Mouse (Mus musculus) monocyte, adult 5-6 weeks (primary cell): ENCODE results near the gene Btnl2. TPM values are rescaled to one million over a fixed set of nuclear protein-coding genes. Genes with fewer than 3 reads are reported as not detected.

Source experiments
- ATAC-seq: fragments of 153-309, 156-312 bp; replicated peaks from 2 replicates; pipeline ENCODE4 v1.8.0; 2017; ENCODE audit warnings: mild to moderate bottlenecking; ENCODE audit not compliant: low TSS enrichment, insufficient number of reproducible peaks, severe bottlenecking, poor library complexity, low FRiP score
- total RNA-seq: library from RNA; stranded (forward); fragments of 200-1000, 200-491, 200-594 nt; gene quantifications from 3 replicates; pipeline ENCODE4 v1.2.3, GENCODE M21; 2017

Gene Btnl2
- total RNA-seq, 1 experiment from 2014 or later: 0.76 TPM

DNA sequence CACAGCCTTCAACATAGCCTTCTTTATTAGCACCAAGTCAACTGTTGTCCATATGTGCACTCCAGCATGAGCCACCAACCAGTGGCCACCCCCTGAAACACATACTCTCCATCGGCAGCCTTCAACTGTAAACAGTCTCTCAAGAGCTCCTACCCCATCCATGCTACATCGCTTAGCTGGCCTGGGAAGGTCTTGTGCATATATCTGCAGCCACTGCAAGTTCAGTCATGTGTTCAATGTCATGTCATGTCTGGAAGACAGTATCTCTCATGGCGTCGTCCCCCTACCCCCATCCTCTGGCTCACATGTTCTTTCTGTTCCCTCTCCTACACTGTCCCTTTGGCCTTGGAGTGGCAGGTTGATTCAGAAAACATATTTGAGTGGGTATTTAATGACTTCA is 9.7 kb upstream of the Btnl2 start:
- ATAC-seq: no peak

DNA sequence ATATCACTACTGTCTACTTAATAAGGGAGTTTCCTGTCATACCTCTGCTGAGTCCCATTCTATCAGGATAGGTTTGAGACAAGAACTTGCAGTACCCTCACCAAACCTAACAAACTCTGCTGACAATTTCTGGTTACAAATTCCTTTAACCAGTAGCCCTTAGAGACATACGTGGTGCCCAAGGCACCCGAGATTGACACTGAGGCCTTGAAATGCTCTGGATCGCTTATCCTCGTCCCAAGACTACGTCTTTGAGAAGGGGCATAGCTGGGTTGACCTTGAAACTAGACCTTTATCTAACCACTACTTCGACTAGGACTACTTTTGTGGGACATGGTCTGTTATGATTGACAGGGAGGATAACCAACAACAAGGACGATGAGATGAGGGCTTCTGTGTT is 9.1 kb upstream of the Btnl2 start:
- no peak for ATAC-seq

DNA sequence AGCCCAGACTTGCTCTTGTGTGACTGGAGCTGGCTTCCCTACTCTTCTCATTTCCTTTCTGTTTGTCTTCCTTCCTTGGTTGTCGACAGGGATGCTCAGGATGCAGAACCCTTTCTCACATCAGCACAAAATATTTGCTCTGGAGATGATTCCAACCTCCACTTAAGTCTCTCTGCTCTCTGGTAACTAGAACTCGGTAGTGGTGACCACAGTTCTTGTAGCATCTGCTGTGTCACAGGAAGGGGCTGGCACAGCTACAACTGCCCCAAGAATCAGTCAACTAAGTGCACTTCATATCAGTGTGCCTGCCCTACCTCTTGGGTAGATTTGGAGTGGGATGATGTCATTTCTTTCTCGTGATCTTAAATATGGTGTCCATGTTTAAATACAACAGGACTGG is 8.6 kb upstream of the Btnl2 start:
- ATAC-seq: no peak

DNA sequence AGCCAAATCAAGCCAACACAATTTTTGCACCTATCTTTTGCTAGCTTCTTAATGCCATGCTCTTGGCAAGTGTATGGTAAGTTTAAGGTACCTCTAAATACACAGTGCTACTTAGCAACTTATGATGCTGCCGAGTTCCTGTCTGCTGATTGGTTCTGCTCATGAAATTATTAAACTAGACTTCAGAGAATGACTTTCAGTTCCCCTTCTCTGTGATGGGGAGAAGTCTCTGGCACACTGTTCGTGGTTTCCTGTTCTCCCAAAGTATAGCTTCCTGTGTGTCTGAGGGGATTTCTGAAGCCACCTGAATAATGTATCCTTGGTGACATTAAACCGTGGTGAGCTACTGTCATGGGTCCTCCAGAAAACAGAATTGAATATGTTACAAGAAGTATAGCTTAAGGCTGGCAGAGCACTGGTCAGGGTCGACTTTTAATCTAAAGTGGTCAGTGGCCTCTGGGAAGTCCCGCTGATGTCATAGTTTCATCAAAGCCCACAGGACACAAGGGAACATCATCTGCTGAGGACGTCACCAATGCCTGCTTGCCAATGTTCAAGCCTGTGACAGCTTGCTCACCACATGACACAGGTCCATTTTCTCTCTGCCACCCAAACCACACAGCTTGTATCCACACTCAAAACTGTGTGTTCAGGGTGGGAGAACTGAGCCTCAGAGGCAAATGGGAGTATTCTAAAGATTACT is 6.9 kb upstream of the Btnl2 start:
- ATAC-seq: peak; percentile 87

DNA sequence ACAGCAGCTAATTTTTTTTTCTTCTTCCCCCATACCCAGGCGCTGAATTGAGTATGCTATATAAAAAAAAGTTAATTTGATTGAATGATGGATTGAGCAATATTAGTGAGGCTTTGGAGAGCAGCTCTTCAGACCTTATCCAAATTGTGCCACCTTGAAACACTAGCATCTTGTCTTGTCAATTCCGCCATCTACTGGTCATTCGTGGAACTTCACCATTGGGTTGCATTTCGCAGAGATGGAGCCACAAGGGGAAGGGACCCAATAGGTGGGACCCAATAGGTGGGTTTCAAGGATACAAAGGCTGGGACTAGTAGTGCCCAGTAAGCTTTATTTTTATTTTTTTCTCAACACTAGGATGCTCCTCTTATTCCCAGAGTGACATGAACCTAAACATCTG is 5.2 kb upstream of the Btnl2 start:
- ATAC-seq: peak; percentile 65

DNA sequence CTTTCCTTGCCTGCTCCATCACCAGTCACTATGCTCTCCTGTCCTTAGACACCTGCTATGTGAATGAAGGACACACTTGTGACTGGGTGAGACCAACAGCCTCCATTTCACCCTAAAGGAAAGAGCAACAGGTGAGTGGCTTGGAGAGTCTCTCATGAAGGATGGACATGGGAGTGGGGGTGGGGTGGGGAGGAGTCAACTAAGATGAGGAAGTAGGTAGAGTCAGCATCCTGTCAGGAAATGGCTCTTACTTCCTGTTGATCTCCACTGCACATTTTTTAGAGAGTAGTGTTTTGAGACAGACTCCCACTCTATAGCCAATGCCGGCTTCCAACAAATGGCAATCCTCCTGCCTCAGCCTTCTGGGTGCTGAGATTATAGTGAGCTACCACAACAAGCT is 318 bp downstream of the Btnl2 start:
- peak; percentile 76 for ATAC-seq

DNA sequence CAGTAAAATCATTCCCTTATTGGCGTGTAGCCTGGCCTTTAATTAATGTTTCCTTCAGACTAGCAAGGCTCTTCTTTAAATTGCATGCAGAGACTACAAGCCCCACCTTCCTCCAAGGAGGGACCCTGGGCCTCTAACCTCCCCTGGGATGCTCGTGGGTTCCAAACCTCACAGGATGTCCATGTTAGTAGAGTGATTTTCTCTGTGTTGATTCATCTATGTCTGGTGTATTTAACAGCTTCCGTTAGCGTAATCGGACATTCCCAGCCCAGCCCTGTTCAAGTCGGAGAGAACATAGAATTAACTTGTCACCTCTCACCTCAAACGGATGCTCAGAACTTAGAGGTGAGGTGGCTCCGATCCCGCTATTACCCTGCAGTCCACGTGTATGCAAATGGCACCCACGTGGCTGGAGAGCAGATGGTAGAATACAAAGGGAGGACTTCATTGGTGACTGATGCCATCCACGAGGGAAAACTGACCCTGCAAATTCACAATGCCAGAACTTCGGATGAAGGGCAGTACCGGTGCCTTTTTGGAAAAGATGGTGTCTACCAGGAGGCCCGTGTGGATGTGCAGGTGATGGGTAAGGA is 8.4 kb downstream of the Btnl2 start:
- no peak for ATAC-seq

DNA sequence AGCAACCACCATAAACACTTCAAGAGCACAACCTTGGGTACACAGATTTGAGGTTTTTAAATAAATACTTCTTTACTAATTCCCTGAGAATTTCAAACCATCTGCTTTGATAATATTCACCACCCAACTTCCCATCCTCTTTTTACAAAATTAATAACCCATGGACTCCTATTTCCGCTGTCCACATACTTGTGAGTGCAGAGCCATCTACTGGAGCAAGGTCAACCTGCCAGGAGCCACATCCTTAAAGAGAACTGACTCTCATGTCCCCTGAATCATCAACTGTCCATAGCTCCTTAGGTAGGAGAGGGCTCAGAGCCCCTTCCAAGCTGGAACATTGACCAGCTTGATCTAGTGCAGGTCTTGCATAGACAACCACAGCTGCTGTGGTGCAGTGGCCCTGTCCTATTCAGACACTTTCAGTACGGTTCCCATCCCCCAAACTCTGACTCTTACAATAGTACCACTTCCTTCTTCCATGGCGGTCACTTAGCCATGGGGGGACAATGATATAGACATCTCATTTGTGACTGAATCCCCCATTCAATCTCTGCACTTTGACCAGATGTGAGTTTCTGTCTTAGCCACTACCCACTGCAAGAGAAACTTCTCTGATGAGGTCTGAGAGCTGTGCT is 9.2 kb downstream of the Btnl2 start:
- ATAC-seq: no peak

DNA sequence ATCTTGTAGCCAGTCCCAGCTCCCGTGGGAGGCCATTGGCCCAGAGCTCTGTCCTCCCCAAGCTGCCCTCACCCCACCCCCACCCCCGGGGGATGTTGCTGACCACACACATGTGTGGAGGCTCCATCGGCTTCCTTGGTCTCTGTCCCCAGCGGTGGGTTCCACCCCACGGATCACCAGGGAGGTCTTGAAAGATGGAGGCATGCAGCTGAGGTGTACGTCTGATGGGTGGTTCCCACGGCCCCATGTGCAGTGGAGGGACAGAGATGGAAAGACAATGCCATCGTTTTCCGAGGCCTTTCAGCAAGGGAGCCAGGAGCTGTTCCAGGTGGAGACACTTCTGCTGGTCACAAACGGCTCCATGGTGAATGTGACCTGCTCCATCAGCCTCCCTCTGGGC is 10.4 kb downstream of the Btnl2 start:
- no peak for ATAC-seq

DNA sequence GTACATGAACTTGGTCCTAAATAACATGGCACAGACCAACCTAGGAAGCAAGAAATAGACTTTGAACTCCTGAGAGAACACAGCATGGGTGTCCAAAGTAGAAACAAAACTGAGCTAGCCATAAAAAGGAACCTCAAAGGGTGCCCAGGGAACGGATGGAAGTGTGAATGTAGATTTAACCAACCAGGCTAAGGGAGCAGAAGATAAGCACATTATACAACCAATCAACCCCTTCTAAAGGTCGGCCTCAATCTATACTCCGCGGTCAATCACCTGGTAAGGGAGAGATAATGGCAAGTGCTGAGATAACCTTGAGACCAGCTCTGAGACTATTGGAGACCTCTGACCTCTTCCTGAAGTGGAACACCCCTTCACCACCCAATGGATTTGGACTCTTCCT is 15.9 kb downstream of the Btnl2 start:
- ATAC-seq: no peak

DNA sequence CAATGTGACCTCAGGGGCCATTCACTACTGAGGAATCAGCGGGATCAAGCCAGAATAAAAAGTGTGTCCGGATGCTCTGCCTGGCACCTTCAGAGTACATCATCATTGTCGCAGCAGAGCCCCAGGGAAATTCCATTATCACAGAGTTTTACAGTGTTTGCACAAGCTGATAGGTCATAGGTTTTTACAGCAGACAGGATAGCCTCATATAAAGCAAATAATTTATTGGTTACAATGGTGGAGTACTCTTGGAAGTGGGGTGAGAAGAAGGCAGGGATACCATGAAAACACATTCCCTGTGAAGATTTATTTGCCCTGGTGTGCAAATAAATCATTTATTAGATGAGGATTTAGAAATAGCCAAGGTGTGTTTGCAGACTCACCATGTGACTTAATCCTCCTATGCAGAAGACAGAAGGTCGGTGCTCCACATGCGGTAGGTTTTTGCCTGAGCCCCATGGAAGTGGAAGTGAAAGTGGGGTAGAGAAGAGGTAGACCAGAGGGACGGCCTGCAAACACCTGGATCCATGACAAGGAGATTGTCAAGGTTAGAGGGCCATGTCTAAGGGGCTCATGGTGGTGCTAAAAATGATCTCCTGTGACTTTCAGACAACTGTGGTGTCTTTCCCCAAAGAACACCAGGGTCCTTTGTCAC is 18.6 kb downstream of the Btnl2 start:
- ATAC-seq: no peak

DNA sequence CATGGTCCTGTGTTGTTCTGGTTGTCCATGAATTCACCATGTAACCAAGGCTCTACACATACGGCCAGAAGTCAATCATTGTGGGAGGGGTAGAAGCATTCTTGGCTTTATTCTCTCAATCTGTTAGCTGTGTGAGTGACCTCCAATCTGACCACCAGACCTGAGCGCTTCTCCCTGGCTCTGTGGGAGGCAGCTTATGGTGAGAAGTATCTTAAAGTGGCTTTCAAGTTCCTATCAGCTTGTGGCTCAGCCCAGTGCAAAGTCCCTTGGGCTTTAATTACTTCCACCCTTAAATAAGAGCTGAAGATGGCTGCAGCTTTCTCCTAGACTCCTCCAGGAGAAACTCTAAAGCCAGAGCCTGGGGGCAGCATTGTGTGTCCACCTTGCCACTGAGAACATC is 22.2 kb downstream of the Btnl2 start, which contains the start of gene Btnl1:
Gene Btnl1, plus strand, starts transcription at position 286 of the 400 bp plus-strand sequence.
- no peak for ATAC-seq

DNA sequence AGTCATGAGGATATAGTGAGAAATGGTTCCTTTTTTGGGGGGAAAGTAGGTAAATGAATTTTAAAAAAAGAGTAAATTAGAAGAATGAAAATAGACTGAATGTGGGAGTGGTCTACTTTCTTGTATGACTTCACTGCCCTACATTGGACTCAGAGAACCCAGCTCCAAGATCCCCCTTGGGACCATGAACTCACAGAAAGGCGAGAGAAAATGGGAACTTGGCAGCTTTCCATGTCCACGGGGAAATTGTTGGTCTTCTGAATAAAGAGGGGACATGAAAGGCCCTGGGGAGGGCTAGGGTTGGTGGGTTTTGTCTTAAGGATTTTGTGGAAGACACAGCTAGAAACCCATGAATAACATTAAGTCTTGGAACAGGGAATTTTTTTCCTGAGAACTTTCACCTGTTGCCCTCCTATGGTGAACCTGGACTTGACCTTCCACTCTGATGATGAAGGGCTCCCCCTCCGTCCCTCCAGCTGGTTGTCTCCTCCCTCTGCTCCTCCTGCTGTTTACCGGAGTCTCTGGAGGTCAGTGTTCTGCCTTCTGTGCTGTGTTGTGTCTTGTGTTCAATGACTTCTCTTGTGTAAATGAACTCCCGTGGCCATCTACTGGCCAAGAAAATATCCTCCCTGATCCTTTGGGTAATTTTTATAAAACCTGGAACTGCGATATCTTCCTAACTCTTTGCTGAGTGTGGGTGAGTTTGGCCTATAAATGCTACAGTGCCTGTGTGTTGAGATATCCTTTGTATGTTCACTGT is 23.0 kb downstream of the Btnl2 start:
- ATAC-seq: no peak

DNA sequence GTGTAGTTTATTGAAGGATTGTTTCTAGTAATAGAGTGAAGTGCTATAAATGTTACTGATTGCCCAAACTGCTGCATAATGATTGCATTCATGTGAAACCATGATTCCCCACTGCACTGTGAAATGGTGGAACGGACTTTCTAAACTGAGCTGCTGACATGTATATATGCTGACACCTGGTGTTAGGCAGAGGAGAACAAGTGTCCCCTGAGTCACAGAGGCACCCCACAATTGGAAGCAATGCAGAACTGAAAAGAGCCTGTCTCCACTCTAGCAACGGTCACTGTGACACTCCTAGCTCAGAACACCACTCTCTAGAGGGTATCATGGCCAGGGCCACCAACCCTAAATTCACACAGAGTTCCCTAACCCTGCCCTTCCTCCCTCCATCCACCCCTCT is 24.1 kb downstream of the Btnl2 start:
- no peak for ATAC-seq

DNA sequence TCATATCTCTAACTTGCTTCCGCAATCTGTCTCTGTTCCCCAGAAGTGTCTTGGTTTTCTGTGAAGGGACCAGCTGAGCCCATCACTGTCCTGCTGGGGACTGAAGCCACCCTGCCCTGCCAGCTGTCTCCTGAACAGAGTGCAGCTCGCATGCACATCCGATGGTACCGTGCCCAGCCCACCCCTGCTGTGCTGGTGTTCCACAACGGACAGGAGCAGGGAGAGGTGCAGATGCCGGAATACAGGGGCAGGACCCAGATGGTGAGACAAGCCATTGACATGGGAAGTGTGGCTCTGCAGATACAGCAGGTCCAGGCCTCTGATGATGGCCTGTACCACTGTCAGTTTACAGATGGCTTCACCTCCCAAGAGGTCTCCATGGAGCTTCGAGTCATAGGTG is 24.8 kb downstream of the Btnl2 start:
- ATAC-seq: no peak

DNA sequence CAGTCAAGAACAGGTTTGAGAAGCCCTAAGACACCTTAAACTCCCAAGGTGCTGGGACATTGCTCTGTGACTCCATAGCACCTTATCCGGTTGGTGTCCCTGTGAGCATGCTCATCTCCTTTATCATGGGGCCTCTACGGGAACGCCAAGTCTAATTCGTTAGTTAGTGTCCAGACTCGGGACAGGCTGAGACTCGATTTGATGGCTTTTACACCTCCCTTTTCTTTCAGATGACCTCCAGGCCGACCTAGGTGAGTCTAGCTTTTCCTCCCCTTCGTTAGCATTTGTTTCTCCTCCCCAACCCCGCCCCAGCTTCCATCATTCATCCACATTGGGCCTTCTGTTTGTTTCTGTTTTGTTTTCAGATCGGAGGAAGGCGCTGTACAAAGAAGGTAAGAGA is 27.3 kb downstream of the Btnl2 start:
- ATAC-seq: no peak

DNA sequence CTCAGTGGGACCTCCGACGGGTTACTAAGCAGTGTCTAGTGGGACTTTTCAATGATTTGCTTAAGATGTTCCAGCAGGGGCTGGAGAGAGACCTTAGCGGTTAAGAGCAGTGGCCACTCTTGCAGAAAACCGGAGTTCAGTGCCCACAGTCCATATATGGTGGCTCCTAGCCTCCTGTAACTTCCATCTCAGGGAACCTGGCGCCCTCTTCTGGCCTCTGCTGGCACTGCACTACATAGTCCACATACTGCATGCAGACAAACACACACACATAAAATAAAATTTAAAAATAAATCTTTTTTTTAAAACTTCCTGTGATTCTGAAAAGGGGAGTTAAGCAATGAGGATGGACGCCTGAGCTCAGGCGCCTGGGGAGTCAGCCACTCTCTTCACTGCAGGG is 28.6 kb downstream of the Btnl2 start:
- ATAC-seq: no peak

DNA sequence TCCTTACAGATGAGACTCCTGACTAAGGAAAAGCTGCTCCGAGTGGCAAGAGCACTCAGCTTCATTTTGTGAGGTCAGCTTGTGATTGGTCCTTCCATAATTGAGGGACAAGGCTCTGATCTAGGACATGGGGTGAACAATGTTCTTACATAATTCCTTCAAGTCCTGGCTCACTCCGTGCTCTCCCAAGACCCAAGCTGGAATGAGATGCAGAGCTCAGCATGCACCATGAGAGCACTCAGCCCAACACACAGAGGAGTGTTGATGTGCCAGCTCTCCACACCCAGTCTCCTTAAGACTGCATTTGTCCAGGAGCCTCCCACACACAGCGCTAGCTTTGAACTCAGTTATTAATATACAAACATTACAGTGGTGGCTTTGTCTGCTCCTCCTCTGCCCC is 30.1 kb downstream of the Btnl2 start:
- no peak for ATAC-seq

DNA sequence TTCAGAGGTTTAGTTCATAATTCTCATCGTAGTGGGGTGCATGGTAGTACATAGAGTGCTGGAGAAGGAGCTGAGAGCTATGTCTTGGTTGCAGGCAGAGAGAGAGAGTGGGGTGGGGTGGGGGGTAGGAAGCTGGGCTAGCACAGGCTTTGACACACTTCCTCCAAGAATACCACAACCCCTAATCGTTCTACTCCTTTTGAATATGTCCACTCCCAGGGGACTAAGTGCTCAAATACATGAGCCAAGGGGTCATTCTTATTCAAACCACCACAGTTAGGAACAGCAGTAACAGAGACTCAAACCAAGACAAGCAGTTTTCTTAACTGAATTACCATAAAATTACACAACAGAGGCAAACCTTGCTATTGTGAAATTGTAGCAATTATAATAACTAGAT is 32.0 kb downstream of the Btnl2 start:
- ATAC-seq: no peak
